Mouse (Mus musculus): ENCODE measurements at regions not wholly inside any gene's neighbourhood (a gene's known extent, or its start where the extent isn't known, plus 50 kb on each side); places are given as distances from the start of the nearest gene placed in this dataset.

DNA sequence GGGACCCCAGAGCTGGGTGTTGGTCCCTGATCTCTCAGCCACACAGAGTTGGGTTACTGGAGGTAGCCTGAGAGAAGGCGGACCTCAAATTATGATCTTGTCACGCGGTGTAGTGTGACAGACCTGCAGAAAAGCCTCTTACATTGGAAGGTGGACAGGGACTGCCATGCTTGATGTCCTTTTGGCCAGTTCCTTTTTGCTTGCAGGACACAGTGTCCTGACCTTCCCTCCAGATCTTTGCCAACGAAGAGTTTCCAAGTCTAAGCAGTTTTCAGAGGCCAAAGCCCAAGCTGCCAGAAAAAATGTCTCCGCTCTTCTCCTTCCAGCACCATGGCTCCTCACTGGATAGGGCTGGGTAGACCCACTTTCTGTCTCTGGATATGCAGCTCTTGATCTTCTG, 248.6 kb downstream of the Foxo1 start:
- Histone ChIP-seq H3K27ac (ENCODE audit: low read depth) (no peak overlapping the region), H3K4me2 (ENCODE audit: low read depth, low read length) (no peak overlapping the region), H3K27me3 (ENCODE audit: control insufficient read depth, insufficient read depth, low read length) (no peaks in the 10 kb centered on the region), H3K9me3 (replicated peaks; ENCODE audit: control insufficient read depth, low read length) (no peaks in the 10 kb centered on the region), H3K9ac (replicated peaks; ENCODE audit: low read depth, low read length) (no peak overlapping the region), H3K4me3 (ENCODE audit: low read depth, low read length) (no peak overlapping the region), H3K36me3 (replicated peaks; ENCODE audit: control insufficient read depth, insufficient read depth, low read length) (no peaks in the 10 kb centered on the region), H3K4me1 (ENCODE audit: control insufficient read depth, insufficient read depth) (0 out of 2 replicates have a peak, but pooled peaks cover 4% of the 10 kb centered on the region)
- WGBS = 91% methylated on average over 5 of the region's 5 CpGs
- no peak for TF ChIP-seq EP300 (IDR thresholded peaks at IDR 0.05; ENCODE audit: low read depth)
- TF ChIP-seq CTCF (IDR thresholded peaks at IDR 0.05; ENCODE audit: low read depth) = no peak
- ATAC-seq (ENCODE audit: insufficient read depth, low read depth) = no peak
- DNase-seq (ENCODE audit: low spot score) = no peak

DNA sequence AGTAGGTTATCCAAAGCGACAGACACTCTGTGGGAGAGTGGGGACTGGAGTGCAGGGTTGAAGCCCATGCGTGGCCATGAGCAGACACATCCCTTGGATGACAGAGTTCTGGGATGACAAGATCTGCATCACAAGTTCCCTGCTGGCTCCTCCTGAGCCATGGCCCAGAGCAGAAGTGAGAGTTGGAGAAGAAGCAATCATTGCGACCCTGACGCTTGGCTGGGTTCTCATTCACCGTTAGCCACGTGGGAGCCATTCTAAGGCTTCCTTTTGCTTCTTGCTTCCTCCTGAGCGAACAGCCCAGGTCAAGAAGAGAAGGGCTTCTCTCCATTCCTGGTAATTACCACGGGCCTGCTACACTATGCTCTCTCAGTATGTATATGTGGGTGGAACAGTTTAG, 244.6 kb downstream of the Foxo1 start:
- no peaks in the 10 kb centered on the region for H3K4me1 ChIP-seq (ENCODE audit: control insufficient read depth, insufficient read depth)
- DNase-seq (ENCODE audit: low spot score) (no peak), ATAC-seq (ENCODE audit: insufficient read depth, low read depth) (no peak)
- no peaks in the 10 kb centered on the region for H3K27me3 ChIP-seq (ENCODE audit: control insufficient read depth, insufficient read depth, low read length)
- no peak overlapping the region for H3K4me3 ChIP-seq (ENCODE audit: low read depth, low read length)
- WGBS = 84% methylated on average over 8 of the region's 8 CpGs
- H3K36me3 ChIP-seq (replicated peaks; ENCODE audit: control insufficient read depth, insufficient read depth, low read length) = no peaks in the 10 kb centered on the region
- 0 out of 2 replicates have a peak, but pooled peaks cover 5% of the 10 kb centered on the region for H3K9me3 ChIP-seq (replicated peaks; ENCODE audit: control insufficient read depth, low read length)
- H3K9ac ChIP-seq (replicated peaks; ENCODE audit: low read depth, low read length) = no peak overlapping the region
- H3K4me2 ChIP-seq (ENCODE audit: low read depth, low read length) = no peak overlapping the region
- TF ChIP-seq EP300 (IDR thresholded peaks at IDR 0.05; ENCODE audit: low read depth) = no peak
- no peak for TF ChIP-seq CTCF (IDR thresholded peaks at IDR 0.05; ENCODE audit: low read depth)
- no peak overlapping the region for H3K27ac ChIP-seq (ENCODE audit: low read depth)

DNA sequence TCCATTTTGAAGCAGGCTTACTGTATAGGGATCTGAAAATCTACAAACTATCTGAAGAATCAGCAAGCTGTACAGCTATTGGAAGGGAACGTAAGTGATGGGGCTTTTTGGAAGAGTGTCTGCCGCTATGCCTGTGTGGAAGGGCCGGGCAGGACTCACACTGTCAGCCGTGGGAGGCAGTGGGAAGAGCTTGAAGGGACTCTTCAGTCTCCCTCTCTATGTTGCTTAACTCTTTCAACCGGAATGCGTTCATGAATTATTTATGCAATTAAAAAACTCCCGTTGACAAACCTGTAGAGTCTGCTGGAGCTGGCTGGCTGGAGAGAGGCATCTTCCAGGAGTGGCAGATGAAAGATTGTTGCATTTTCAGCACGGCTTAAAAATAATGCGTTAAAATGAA, 243.4 kb downstream of the Foxo1 start:
- Histone ChIP-seq H3K4me3 (ENCODE audit: low read depth, low read length) (no peak overlapping the region), H3K9me3 (replicated peaks; ENCODE audit: control insufficient read depth, low read length) (0 out of 2 replicates have a peak, but pooled peaks cover 5% of the 10 kb centered on the region), H3K27ac (ENCODE audit: low read depth) (no peak overlapping the region), H3K36me3 (replicated peaks; ENCODE audit: control insufficient read depth, insufficient read depth, low read length) (no peaks in the 10 kb centered on the region), H3K27me3 (ENCODE audit: control insufficient read depth, insufficient read depth, low read length) (no peaks in the 10 kb centered on the region), H3K9ac (replicated peaks; ENCODE audit: low read depth, low read length) (no peak overlapping the region), H3K4me1 (ENCODE audit: control insufficient read depth, insufficient read depth) (no peaks in the 10 kb centered on the region), H3K4me2 (ENCODE audit: low read depth, low read length) (no peak overlapping the region)
- DNase-seq (ENCODE audit: low spot score) (no peak), ATAC-seq (ENCODE audit: insufficient read depth, low read depth) (no peak)
- 81% methylated on average over 9 of the region's 9 CpGs for WGBS
- TF ChIP-seq CTCF (IDR thresholded peaks at IDR 0.05; ENCODE audit: low read depth) (no peak), EP300 (IDR thresholded peaks at IDR 0.05; ENCODE audit: low read depth) (no peak)

DNA sequence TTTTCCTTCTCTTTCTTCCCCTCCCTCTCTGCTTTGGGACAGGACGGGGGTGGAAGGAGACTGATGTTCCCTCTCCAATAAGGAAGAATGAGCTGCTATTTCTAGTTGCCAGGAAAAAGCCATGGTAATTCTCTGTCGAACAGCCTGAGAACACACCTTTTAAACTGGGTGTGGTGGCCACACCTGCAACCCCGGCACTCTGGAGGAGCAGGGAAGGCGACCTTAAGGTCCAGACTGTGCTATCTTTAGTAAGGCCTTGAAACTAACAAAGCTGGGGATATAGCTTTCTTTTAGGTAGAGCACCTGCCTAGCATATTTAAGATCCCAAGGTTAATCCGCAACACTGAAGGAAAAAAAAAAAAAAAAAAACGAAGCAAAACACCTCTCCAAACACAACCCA, 242.7 kb downstream of the Foxo1 start:
- no peaks in the 10 kb centered on the region for H3K4me1 ChIP-seq (ENCODE audit: control insufficient read depth, insufficient read depth)
- no peaks in the 10 kb centered on the region for H3K36me3 ChIP-seq (replicated peaks; ENCODE audit: control insufficient read depth, insufficient read depth, low read length)
- H3K9ac ChIP-seq (replicated peaks; ENCODE audit: low read depth, low read length) = no peak overlapping the region
- no peak for TF ChIP-seq CTCF (IDR thresholded peaks at IDR 0.05; ENCODE audit: low read depth)
- TF ChIP-seq EP300 (IDR thresholded peaks at IDR 0.05; ENCODE audit: low read depth) = no peak
- H3K4me3 ChIP-seq (ENCODE audit: low read depth, low read length) = no peak overlapping the region
- no peak overlapping the region for H3K27ac ChIP-seq (ENCODE audit: low read depth)
- no peak for ATAC-seq (ENCODE audit: insufficient read depth, low read depth)
- H3K9me3 ChIP-seq (replicated peaks; ENCODE audit: control insufficient read depth, low read length) = 0 out of 2 replicates have a peak, but pooled peaks cover 5% of the 10 kb centered on the region
- no peaks in the 10 kb centered on the region for H3K27me3 ChIP-seq (ENCODE audit: control insufficient read depth, insufficient read depth, low read length)
- H3K4me2 ChIP-seq (ENCODE audit: low read depth, low read length) = no peak overlapping the region
- DNase-seq (ENCODE audit: low spot score) = no peak
- 61% methylated on average over 6 of the region's 6 CpGs for WGBS

DNA sequence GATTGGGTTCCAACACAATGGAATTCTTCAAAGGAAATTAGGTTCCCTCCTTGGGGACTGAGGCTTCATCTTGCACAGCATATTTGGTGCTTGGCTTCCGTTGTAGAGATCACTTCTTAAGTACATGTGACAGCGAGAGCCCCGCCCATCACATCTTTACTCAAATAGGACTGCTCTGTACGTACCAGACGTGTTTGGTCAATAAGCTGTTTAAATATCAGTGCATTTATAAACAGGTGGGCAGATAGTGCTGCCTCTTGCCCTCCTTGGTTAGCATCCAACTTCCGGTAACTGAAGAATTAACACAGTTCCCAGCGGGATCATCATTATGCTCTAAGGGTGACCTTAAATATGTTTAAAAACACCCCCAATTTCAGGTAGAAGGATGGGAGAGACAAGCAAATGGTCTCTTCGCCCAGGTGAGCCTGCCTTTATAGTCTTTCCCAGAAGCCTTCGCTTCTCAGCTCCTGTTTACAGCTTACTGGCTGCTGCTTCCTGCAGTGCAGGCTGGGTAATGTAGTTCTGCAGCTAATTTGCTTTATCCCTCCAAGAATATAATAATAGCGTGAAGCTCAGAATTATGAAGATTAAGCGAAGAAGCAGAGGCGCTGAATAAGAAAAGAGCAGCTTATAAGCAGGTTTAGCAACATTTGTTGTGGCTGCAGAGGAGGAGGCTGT, 242.1 kb downstream of the Foxo1 start:
- Histone ChIP-seq H3K27ac (ENCODE audit: low read depth) (no peak overlapping the region), H3K4me2 (ENCODE audit: low read depth, low read length) (peak overlapping the region; percentile 16; the same call in 1 of the 2 replicates), H3K4me1 (ENCODE audit: control insufficient read depth, insufficient read depth) (no peaks in the 10 kb centered on the region), H3K4me3 (ENCODE audit: low read depth, low read length) (no peak overlapping the region), H3K36me3 (replicated peaks; ENCODE audit: control insufficient read depth, insufficient read depth, low read length) (no peaks in the 10 kb centered on the region), H3K27me3 (ENCODE audit: control insufficient read depth, insufficient read depth, low read length) (no peaks in the 10 kb centered on the region), H3K9ac (replicated peaks; ENCODE audit: low read depth, low read length) (no peak overlapping the region), H3K9me3 (replicated peaks; ENCODE audit: control insufficient read depth, low read length) (0 out of 2 replicates have a peak, but pooled peaks cover 5% of the 10 kb centered on the region)
- TF ChIP-seq EP300 (IDR thresholded peaks at IDR 0.05; ENCODE audit: low read depth) (no peak), CTCF (IDR thresholded peaks at IDR 0.05; ENCODE audit: low read depth) (no peak)
- WGBS = 58% methylated on average over 12 of the region's 12 CpGs
- no peak for DNase-seq (ENCODE audit: low spot score)
- no peak for ATAC-seq (ENCODE audit: insufficient read depth, low read depth)

DNA sequence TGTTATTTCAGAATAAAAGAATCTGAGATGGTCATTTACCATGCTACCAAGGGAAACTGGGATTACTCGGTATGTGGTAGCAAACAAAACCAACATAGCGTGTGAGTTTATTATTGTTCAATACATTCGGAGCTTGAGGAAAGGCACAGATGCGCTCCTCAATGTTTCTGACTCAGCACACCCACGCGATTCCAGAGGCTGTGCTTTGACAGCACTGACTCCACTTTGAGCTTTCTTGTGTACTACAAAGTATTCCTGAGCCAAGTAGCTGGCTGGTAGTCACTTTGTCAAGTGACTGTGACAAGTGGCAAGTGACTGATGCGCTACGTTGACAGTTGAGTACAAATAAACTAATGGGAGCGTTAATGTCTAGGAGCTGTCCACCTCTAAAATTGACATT, 235.8 kb downstream of the Foxo1 start:
- no peak for TF ChIP-seq EP300 (IDR thresholded peaks at IDR 0.05; ENCODE audit: low read depth)
- TF ChIP-seq CTCF (IDR thresholded peaks at IDR 0.05; ENCODE audit: low read depth) = no peak
- WGBS = 56% methylated on average over 9 of the region's 9 CpGs
- no peaks in the 10 kb centered on the region for H3K36me3 ChIP-seq (replicated peaks; ENCODE audit: control insufficient read depth, insufficient read depth, low read length)
- DNase-seq (ENCODE audit: low spot score) (no peak), ATAC-seq (ENCODE audit: insufficient read depth, low read depth) (no peak)
- no peak overlapping the region for H3K27ac ChIP-seq (ENCODE audit: low read depth)
- no peak overlapping the region for H3K9ac ChIP-seq (replicated peaks; ENCODE audit: low read depth, low read length)
- no peak overlapping the region for H3K4me2 ChIP-seq (ENCODE audit: low read depth, low read length)
- no peaks in the 10 kb centered on the region; the same call in 1 of the 2 replicates for H3K4me1 ChIP-seq (ENCODE audit: control insufficient read depth, insufficient read depth)
- H3K9me3 ChIP-seq (replicated peaks; ENCODE audit: control insufficient read depth, low read length) = 0 out of 2 replicates have a peak, but pooled peaks cover 5% of the 10 kb centered on the region
- no peaks in the 10 kb centered on the region for H3K27me3 ChIP-seq (ENCODE audit: control insufficient read depth, insufficient read depth, low read length)
- H3K4me3 ChIP-seq (ENCODE audit: low read depth, low read length) = no peak overlapping the region
